Mouse (Mus musculus) CH12.LX (cell line): ENCODE data around the gene Gapt. TPM values are rescaled to one million over a fixed set of nuclear protein-coding genes. Genes with fewer than 3 reads are reported as not detected.

ENCODE experiments used
- DNase-seq: peaks from one replicate; pipeline ENCODE4 v3.0.0-alpha.2; 2013; ENCODE audit errors: extremely low read depth
- H3K27ac ChIP-seq: 2 replicates; pipeline ENCODE4 v1.5.1; 2012; ENCODE audit warnings: low read depth, mild to moderate bottlenecking, control low read depth, moderate library complexity; ENCODE audit not compliant: insufficient read depth
- H3K27me3 ChIP-seq: replicated peaks from 2 replicates; pipeline ENCODE3; 2012; ENCODE audit warnings: inconsistent platforms
- H3K36me3 ChIP-seq, 2 experiments: replicated peaks in 1 of 2; 2 replicates each; pipeline versions ENCODE3 to v1.6.1; 2012; ENCODE audit warnings: inconsistent platforms in 1 of 2, low read length in 1 of 2, mild to moderate bottlenecking in 1 of 2, mixed read lengths in 1 of 2, moderate library complexity in 1 of 2; ENCODE audit not compliant: control insufficient read depth in 1 of 2, insufficient read depth in 1 of 2
- H3K4me1 ChIP-seq, 2 experiments: 2 replicates each; pipeline ENCODE4 v1.6.1; 2012; ENCODE audit warnings: inconsistent platforms in 1 of 2, moderate library complexity in 1 of 2; ENCODE audit not compliant: insufficient read depth in 2 of 2, control insufficient read depth in 1 of 2
- H3K4me2 ChIP-seq: 2 replicates; pipeline ENCODE4 v1.6.1; 2012; ENCODE audit warnings: low read depth, mild to moderate bottlenecking, control low read depth; ENCODE audit not compliant: poor library complexity, insufficient read depth, severe bottlenecking
- H3K4me3 ChIP-seq, 3 experiments: fragments of 150-350 bp in 1 of 3; sonication (generic) in 1 of 3; replicated peaks in 1 of 3; 2 replicates each; pipeline versions ENCODE3 to v1.5.1; 2011 to 2012; ENCODE audit warnings: low read depth in 2 of 3, low read length in 2 of 3, mild to moderate bottlenecking in 2 of 3, moderate library complexity in 2 of 3, control low read depth in 1 of 3, improper control_type of control experiment in 1 of 3, inconsistent platforms in 1 of 3, mixed read lengths in 1 of 3; ENCODE audit not compliant: poor library complexity in 1 of 3
- H3K79me2 ChIP-seq: replicated peaks from 2 replicates; pipeline ENCODE4 v1.6.1; 2012; ENCODE audit warnings: mild to moderate bottlenecking, moderate library complexity; ENCODE audit not compliant: control insufficient read depth, poor library complexity, insufficient read depth, severe bottlenecking; ENCODE audit errors: extremely low read depth
- H3K9ac ChIP-seq: 2 replicates; pipeline ENCODE4 v1.6.1; 2012; ENCODE audit warnings: low read depth, mild to moderate bottlenecking, control low read depth, moderate library complexity; ENCODE audit not compliant: insufficient read depth
- H3K9me3 ChIP-seq: replicated peaks from 2 replicates; pipeline ENCODE3; 2012; ENCODE audit warnings: low read length, inconsistent platforms, mixed read lengths
- CTCF ChIP-seq, 2 experiments: IDR thresholded peaks in 1 of 2; conservative IDR thresholded peaks in 1 of 2; 2 replicates each; pipeline ENCODE4 v1.5.1; 2011 to 2012; ENCODE audit warnings: low read depth in 2 of 2, low read length in 2 of 2, improper control_type of control experiment in 1 of 2, inconsistent platforms in 1 of 2, mild to moderate bottlenecking in 1 of 2, moderate library complexity in 1 of 2
- ELF1 ChIP-seq: IDR thresholded peaks from 2 replicates; pipeline ENCODE4 v1.6.1; 2014; ENCODE audit warnings: low read depth, mild to moderate bottlenecking, inconsistent platforms, low read length, improper control_type of control experiment
- EP300 ChIP-seq: IDR thresholded peaks from 2 replicates; pipeline ENCODE4 v1.6.1; 2011; ENCODE audit warnings: low read length, improper control_type of control experiment
- MAFK ChIP-seq: IDR thresholded peaks from 2 replicates; pipeline ENCODE4 v1.6.1; 2011; ENCODE audit warnings: low read length, improper control_type of control experiment; ENCODE audit not compliant: insufficient replicate concordance
- MAX ChIP-seq: IDR thresholded peaks from 2 replicates; pipeline ENCODE4 v1.6.1; 2011; ENCODE audit warnings: low read length, improper control_type of control experiment
- MXI1 ChIP-seq: IDR thresholded peaks from 2 replicates; pipeline ENCODE4 v1.6.1; 2011; ENCODE audit warnings: mild to moderate bottlenecking, low read depth, low read length, improper control_type of control experiment
- PAX5 ChIP-seq: IDR thresholded peaks from 2 replicates; pipeline ENCODE4 v1.6.1; 2012; ENCODE audit warnings: low read length, inconsistent platforms, mixed read lengths
- POLR2A ChIP-seq: IDR thresholded peaks from 2 replicates; pipeline ENCODE4 v1.6.1; 2011; ENCODE audit warnings: low read depth, mild to moderate bottlenecking, improper control_type of control experiment, low read length
- UBTF ChIP-seq: IDR thresholded peaks from 2 replicates; pipeline ENCODE4 v1.6.1; 2012; ENCODE audit warnings: low read depth, mild to moderate bottlenecking, inconsistent platforms, low read length, improper control_type of control experiment, moderate library complexity
- USF2 ChIP-seq: conservative IDR thresholded peaks from 2 replicates; pipeline ENCODE4 v1.6.1; 2011; ENCODE audit warnings: low read depth, low read length, improper control_type of control experiment
- ZKSCAN1 ChIP-seq: IDR thresholded peaks from 2 replicates; pipeline ENCODE4 v1.6.1; 2012; ENCODE audit warnings: low read depth, inconsistent platforms, low read length, improper control_type of control experiment, borderline replicate concordance
- ZNF384 ChIP-seq: IDR thresholded peaks from 2 replicates; pipeline ENCODE4 v1.6.1; 2012; ENCODE audit warnings: low read depth, low read length, improper control_type of control experiment, inconsistent platforms
- dilution Hi-C: fragments of 300-500 bp; cut with MboI; formaldehyde crosslinking; loops from 2 replicates; pipeline ENCODE4 v1.14.3; 2020; ENCODE audit warnings: low sequenced_read_pairs; ENCODE audit not compliant: extremely low pct_unique_long_range_greater_than_20kb, extremely low pct_ligation_motif_present
- in situ Hi-C: fragments of 300-500 bp; cut with MboI; formaldehyde crosslinking; loops from 3 replicates; pipeline ENCODE4 v1.14.3; 2019; ENCODE audit warnings: low sequenced_read_pairs, low pct_ligation_motif_present, low pct_unique_long_range_greater_than_20kb, mixed read lengths
- polyA plus RNA-seq: library from polyadenylated mRNA; unstranded; fragments of >175 nt; gene quantifications from 2 replicates; pipeline ENCODE4 v1.2.1, GENCODE M21; 2012; ENCODE audit warnings: low read depth; ENCODE audit not compliant: insufficient read length
- total RNA-seq, 2 experiments: library from RNA; depleted of rRNA; stranded (reverse); fragments of 300-350 nt in 1 of 2; fragments of >200 nt in 1 of 2; gene quantifications; 2 replicates each; pipeline ENCODE4 v1.2.3; 2012 to 2014

Gene Gapt
- total and polyA plus RNA-seq, 3 experiments: 1.9 to 16.0 (median 4.1) TPM

- H3K9ac ChIP-seq: no peak overlapping the region; the same call in 1 of the 2 replicates
- in situ Hi-C loops: loop anchor here (5.0 to 10.0 kb wide), 3 partner anchors 571 to 1019 kb away; no protein-coding TSS in a partner anchor
- no peak overlapping the region for H3K27ac ChIP-seq
- peak overlapping the region in 2 of 3 experiments; percentile 36 to 66 for H3K4me3 ChIP-seq
- no peaks in the 10 kb centered on the region; the same call in 1 of the 2 replicates for H3K79me2 ChIP-seq
- dilution Hi-C loops: no loop called here
- TF ChIP-seq MAX: no peak
- no peak for TF ChIP-seq UBTF
- TF ChIP-seq EP300: no peak
- no peak for TF ChIP-seq MXI1
- H3K4me1 ChIP-seq: no peaks in the 10 kb centered on the region
- peak overlapping the region; percentile 53; the same call in 1 of the 2 replicates for H3K4me2 ChIP-seq
- H3K36me3 ChIP-seq: peaks cover 17 to 34% of the 10 kb centered on the region in 2 experiments
- H3K9me3 ChIP-seq: no peaks in the 10 kb centered on the region
- DNase-seq: no peak
- no peaks in the 10 kb centered on the region for H3K27me3 ChIP-seq
Observed at GRCm38 (mm10) chr13:110395916-110396685, 39.1 kb upstream of the Gapt start.

DNA sequence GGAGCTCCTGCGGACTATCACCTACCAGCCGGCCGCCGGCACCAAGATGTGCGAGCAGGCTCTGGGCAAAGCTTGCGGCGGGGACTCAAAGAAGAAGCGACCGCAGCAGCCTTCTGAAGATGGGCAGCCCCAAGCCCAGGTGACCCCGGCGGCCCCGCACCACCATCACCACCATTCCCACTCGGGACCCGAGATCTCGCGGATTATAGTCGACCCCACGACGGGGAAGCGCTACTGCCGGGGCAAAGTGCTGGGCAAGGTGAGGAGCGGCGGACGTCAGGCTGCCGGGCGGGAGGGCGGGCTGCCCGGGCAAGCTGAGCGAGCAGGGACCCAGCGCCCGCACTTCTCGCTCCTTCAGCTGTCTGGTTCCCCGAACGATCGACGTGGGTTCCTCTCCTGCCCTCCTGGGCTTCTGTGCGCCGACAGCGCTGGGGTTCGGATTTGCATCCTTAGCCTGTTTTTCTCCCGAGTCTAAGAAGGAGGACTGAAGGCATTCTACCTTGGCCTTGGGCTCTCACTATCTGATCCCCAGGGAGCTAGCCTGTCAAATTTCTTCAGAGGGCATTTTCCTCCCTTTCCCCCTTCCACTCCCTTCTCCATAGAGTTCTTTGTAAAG, 38.3 kb upstream of the Gapt start:
- Histone ChIP-seq H3K27me3 (no peaks in the 10 kb centered on the region), H3K4me3 (peak overlapping the region; percentile 36 to 73 (median 66)), H3K4me2 (peak overlapping the region; percentile 53), H3K36me3 (peaks cover 17 to 29% of the 10 kb centered on the region in 2 experiments), H3K9me3 (no peaks in the 10 kb centered on the region), H3K27ac (no peak overlapping the region), H3K4me1 (no peaks in the 10 kb centered on the region), H3K9ac (peak overlapping the region; percentile 55), H3K79me2 (no peaks in the 10 kb centered on the region; the same call in 1 of the 2 replicates)
- in situ Hi-C loops: loop anchor here (5.0 to 10.0 kb wide), 3 partner anchors 572 to 1020 kb away; no protein-coding TSS in a partner anchor
- no peak for DNase-seq
- dilution Hi-C loops: no loop called here
- TF ChIP-seq ZKSCAN1 (no peak), USF2 (no peak), POLR2A (no peak), UBTF (peak; percentile 34; the same call in 1 of the 2 replicates), MAFK (no peak), PAX5 (no peak), CTCF (conservative IDR thresholded peaks at IDR 0.05 in 1 of 2, IDR thresholded peaks at IDR 0.05 in 1 of 2; ENCODE audit: low read depth in 2 of 2, low read length in 2 of 2) (no peak), ZNF384 (no peak), ELF1 (no peak)
- TF ChIP-seq, all 38 proteins: peak for 1
